Mouse (Mus musculus) inflammation-experienced regulatory T-cells, adult 6 months (primary cell): Measurements from ENCODE around the gene Cdiptos. TPM values are rescaled to one million over a fixed set of nuclear protein-coding genes. Genes with fewer than 3 reads are reported as not detected.

Experiments used
- ATAC-seq: one replicate; pipeline ENCODE4 v1.8.0; 2017
- polyA plus RNA-seq, 3 experiments: library from polyadenylated mRNA; unstranded; fragments of 100-300 nt; shearing (Covaris generic); gene quantifications; one replicate each; pipeline ENCODE4 v1.2.1; 2017

The Cdiptos gene
- 1 to 10 TPM in 2 of 3 experiments, under 1 TPM in 1; 0.91 to 1.8 (median 1.3) TPM for polyA plus RNA-seq

DNA sequence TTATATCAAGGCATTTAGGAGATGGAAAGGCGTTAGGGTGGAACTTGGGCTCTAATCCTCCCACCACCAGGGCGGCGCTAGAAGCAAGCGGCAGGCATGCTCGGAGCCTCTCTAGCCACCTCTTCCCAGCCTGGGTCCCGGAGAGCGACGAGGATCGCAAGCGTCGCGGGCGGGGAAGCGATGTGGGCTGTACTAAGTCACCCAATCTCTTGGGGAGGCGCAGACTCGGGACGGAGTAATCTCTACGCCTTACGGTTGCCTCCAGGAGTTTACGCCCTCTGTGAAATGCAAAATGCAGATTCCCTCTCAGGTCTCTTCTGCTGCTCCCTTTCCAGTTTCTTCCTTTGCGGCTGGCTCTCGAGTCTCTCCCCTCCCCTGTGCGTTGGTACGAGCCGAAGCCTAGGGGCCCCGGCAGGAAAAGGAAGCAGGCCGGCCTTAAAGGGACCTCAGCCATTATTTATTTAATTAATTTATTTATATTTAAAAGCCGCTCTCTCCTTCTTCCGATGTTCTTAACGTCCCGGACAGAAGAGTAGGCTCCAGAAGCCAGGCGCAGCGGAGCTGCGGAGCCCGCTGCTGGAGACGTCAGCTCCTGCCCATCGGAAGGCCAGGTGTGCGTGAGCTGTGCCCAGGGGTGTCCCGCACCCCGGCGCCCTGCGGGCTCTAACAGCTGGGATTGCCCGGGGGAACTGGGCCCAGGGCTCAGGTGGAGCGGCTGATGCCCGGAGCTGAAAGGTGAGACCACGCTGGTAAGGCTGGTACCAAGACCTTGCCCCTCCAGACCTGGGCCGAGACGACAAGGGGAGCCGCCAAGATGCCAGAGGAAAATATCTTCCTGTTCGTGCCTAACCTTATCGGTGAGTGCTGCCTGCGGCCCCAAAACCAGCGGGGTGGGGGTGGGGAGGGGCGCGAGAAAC lies at the start of gene Cdiptos:
Cdiptos (minus strand) TSS at position 149 of the 917 bp plus-strand sequence.
- peak; percentile 98 for ATAC-seq

DNA sequence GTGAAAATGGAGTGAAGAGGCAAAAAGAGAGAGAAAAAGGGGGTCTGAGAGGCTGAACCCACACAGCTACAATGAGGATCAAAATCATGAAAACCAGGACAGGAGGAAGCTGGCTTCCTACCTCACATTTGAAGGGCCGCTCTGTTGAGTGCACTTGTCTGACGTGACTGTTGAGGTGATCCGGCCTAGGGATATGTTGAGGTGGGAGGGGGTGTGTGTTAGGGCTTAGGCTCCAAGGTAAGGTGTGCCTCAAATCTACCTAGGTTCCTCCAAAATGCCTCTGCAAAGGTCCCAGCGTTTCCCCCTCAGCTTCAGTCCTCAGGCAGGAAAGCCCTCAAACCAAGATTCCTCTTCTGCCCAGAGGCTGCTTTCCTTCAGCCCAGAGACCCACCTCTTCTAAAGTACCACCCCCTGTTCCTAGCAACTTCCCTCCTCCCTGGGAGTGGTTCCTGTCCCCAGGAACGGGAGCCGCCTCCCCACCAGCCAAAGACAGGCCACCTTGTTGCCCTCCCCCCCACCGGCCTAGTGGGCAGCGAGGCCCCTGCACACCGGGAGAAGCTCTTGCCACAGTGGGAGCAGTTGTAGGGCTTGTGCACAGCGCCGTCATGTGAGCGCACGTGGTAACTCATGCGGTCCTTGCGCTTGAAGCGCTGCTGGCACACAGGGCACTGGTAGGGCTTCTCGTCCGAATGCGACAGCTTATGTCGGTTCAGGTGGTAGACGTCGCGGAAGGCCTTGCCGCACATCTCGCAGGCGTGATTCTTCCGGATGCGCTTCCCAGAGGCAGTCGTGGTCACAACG lies 49.1 kb upstream of the Cdiptos start:
- peak; percentile 31 for ATAC-seq

DNA sequence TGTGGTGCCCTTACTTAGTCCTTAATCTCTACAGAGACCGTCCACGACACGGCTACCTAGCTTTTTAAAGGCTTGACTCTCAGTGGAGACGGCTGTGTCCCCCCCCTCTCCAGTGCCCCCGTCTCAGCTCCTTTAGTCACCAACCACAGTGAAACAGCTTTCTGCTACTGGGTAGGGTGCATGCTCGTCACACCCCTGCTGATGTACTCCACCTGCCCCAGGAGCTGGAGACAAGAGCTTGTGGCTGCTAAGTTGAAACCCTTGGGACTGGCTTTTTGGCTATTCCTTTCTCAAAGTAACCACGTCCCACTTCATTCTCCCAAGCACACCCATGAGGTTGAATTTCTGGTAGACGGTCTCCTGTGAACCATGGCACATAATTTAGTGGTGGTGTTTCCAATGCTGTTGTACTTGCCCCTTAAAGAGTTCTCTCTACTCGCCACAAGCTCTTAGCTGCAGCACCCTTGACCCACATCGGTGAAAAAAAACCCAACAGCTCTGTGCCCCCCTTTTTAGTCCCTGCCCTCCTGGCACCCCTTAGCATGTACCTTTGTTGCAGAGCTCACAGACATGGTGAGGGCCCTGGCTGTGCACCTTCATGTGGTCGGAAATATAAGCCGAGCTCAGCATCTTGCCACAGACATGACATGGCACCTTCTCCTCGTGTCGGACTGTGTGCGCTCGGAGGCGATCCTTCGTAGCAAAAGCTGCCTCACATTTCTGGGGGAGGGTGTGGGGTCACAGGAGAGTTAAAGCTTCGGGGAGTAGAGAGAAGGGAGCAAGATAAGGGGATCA lies 48.2 kb upstream of the Cdiptos start:
- ATAC-seq, result no peak

DNA sequence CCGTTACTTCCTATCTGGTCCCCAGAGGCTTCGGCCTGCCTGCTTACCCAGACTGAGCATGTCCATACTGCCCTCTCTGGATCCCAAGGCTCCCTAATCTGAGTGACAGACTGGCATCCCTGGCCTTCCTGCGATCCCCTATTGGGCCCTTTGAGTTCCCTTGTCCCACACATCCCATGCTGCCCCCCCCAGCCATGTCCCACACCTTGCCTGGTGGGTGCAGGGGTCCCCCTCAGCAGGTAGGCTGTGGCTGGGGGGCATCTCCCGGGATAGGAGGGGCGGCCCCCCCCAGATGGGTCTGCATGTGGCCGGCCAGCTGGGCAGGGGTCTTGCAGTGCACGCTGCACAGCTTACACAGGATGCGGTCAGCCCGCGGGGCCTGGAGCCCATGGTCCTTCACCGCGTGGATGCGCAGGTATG lies 47.4 kb upstream of the Cdiptos start:
- no peak for ATAC-seq

DNA sequence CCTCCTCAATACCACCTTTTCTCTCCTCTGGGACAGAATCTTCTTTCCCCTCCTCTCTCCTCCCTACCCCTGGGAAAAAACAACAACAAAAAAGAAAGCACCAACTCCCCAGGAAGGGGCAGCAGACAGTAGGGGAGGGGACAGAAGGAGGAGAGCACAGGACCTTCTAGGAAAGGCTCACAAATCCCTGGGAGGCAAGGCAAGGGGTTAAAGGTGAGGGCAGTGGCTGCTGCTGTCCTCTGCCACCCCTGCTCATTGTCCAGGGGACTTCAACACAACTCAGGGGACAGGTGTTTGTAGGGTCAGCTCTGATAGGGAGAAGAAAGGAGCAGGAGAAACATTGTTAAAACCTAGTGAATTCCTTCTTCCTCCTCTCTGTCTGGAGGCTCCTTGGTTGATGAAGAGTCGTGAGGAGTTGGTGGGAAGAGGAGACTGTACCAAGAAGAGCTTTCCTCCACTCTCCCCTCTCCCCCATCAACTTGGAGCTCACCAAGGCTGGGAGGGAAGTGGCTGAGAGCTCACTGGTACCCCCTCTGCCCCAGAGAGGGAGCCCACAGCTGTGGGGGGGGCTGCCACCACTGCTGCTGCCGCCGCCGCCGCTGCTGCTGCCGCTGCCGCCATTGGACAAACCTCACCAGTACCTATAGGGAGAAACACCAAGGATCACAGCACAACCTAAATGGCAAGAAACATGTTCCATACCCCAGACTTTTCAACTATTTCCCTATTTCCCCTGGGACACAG lies 46.8 kb upstream of the Cdiptos start:
- no peak for ATAC-seq

DNA sequence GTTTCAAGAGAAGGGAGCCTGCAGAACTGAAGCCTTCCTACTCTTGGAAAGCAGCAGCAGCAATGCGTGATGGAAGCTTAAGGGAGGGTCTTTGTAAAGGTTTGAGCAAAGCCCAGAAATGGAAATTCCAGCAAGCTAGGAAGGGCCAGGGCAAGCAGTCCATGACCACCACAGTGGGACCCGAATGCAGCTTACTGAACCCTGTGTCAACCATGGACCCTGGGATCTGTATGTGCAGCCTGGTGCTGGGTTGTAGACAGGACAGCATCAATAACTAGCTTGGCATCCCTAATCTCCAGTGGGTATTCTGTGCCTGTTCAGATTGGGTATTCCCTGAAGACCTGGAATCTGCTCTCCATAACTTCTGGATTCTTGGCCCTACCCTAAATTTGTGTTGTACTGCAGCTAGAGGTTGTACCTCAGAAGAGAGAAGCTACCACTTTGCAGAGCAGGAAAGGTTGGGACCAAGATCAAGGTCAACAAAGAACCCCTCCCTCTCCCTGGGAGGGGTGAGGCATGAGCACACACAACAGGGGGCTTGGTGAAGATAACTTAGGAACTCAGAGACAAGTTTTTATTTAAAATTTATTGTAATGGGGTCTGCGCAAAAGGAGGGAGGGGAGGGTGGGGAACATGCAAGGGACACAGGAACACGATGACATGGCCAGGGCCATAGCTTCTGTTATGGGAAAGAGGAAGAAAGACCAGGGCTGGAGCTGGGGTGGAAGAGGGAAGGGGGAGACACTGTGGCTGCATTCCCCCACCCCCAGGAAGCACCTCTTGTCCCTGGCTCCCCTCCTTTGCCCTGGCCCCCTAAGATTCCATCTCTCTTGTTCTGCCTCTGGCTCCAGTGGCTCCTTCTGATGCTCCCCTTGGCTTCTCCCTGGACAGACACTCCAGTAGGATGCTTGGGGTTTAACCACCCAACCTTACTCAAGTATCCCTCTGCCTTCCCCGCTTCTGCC lies 45.9 kb upstream of the Cdiptos start:
- no peak for ATAC-seq

DNA sequence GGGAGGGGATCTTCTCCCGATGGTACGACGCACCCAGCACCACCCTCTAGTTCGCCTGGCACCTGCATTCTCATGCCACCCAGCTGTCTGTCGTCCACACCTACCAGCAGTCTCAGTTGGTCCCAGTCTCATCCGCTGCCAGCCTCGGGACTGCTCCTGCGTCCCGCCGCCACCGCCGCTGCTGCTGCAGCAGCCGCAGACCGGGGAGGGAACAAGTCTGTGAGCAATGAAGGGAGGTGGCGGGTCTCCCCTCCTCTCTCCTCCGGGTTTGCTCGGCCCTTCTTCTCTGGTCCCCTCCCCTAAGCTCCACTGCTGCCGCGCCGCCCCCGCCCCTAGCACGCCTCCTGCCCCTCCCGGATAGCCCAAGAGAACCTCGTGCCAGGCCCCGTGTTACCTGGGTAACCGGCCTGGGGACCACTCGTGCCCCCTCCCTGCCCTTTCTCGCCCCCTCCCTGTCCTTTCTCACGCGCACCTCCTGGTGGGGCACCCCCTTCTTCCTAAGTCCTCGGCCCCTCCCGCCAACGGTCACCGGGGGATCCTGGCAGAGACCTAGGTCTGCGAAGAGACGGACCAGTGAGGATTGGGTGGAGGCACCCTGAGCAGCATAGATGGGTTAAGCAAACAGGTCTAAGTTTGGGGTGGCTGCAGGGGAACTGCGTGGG lies 45.1 kb upstream of the Cdiptos start, which contains the start of the genes Gm42742 and Prrt2:
Gm42742 (minus strand) TSS at position 197 of the 662 bp plus-strand sequence.
Prrt2 (minus strand) TSS at position 311 of the 662 bp plus-strand sequence.
- peak; percentile 30 for ATAC-seq

DNA sequence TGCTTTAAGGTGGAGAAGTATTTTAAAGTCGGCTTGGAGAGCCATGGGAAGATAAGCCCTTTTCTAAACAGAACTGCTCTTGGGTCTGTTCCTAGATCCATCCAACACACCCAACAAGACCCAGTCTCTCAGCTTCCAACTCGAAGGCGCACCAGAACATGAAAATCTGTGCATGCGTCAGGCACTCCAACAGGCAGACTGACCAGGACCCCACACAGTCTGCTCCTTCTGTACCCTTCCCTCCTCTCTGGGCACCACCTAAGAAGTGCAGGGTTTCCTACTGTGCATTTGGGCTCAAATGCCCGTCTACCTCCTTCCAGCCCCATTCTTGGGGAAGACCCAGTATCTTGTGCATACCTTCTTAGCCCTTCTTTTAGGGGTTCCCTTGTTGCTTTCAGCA lies 44.6 kb upstream of the Cdiptos start:
- no peak for ATAC-seq

DNA sequence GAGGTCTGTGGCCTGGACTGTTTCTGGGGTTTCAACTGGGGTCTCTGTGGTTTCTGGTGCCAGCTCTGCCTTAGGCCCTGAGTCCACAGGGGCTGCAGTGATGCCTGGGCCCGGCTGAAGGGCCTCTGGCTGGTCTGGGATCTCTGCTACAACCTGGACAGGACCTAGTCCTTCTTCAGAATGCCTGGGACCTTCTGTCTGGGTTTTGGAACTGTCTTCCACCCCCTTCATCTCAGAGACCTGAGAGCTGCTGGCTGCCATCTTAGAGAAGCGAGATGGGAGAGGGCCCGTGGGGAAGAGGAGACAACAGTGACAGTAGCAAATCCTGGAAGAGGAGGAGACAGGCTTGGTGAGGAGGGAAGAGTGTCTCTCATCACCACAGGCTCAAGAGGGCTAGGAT lies 44.1 kb upstream of the Cdiptos start:
- no peak for ATAC-seq

DNA sequence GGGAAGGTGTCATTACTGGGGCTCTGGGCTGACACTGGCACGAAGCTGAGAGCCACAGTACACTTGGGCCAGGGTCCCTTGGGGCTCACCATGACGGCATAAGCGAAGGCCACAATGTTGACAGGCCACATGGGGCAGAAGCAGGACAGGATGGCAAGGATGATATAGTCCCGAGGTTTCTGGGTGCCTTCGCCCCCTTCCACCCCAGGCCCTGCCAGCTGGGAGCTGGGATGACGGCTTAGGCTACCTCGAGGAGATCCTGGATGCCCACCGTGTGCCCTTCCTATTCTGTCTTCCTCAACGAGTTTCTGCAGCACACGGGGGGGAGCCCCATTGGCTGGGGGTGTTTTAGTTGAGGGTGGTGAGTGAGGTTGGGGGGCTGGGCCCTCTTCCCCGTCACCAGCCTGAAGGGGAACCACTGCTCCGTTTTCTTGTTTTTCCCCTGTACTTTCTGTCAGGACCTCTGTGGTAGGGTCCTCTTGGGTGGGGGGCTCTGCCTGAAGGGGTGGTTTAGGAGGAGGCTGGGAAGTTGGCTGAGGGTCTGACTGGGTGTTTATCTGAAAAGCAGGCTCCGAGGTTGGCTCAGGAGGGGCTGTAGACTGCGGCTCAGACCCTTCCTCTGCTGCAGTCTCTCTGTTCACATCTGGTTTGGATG lies 43.5 kb upstream of the Cdiptos start:
- ATAC-seq, result no peak

DNA sequence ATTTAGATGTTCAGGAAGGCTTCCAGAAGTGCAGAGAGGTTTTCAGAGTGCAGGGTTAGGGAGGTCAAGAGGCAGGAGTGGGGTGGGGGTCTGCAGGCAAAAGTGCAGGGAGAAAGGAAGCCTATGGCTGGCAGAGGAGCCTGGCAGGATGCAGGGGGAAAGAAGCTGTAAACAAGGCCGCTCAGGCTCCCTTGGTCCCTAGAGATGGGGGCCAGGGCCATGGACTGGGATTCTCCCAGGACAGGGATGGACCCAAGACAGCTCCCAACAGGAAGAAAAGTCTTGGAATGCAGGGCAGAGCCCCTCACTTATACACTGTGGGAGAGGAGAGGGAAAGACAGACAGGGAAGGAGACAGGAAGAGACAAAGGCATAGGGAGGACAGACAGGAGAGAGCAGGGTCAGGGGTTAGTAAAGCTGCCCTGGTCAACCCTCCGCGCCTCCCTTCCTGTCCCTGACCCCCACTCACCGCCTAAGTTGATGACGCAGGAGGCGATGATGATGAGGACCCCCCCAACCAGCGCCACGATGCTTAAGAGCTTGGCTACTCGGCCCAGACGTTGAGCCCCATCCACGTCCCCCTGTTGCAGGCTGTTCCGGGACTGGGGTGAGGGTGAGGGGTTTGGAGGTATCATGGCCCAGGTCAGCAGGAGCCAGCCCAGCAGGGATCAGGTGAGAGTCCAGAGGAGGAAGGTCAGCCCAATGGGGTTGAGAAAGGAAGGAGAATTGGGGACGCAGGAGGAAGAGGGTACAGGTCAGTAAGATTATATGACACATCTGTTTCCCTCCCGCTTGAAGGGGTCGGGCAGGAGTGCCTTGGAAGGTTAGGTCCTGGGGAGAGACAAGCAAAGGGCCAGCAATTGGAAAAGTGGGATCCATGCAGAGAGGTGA lies 42.8 kb upstream of the Cdiptos start:
- ATAC-seq, result no peak

DNA sequence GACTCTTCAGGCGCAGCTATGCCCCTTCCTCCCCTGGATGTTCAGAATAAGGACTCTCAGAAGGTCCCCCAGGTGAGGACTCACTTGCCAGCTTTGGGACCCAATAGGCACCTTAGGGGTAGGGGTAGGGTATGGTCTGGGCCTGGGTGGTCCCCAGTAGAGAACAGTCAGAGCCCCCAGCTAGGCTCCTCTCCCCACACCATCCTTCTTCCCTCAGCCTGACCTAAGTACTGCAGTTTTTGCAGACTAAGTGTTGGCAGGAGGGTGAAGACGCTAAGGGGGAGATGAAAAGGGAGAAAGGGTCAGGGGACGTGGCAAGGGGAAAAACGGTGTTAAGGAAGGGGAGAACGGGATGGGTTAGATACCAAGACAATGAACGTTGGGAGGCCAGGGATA lies 42.0 kb upstream of the Cdiptos start:
- no peak for ATAC-seq

DNA sequence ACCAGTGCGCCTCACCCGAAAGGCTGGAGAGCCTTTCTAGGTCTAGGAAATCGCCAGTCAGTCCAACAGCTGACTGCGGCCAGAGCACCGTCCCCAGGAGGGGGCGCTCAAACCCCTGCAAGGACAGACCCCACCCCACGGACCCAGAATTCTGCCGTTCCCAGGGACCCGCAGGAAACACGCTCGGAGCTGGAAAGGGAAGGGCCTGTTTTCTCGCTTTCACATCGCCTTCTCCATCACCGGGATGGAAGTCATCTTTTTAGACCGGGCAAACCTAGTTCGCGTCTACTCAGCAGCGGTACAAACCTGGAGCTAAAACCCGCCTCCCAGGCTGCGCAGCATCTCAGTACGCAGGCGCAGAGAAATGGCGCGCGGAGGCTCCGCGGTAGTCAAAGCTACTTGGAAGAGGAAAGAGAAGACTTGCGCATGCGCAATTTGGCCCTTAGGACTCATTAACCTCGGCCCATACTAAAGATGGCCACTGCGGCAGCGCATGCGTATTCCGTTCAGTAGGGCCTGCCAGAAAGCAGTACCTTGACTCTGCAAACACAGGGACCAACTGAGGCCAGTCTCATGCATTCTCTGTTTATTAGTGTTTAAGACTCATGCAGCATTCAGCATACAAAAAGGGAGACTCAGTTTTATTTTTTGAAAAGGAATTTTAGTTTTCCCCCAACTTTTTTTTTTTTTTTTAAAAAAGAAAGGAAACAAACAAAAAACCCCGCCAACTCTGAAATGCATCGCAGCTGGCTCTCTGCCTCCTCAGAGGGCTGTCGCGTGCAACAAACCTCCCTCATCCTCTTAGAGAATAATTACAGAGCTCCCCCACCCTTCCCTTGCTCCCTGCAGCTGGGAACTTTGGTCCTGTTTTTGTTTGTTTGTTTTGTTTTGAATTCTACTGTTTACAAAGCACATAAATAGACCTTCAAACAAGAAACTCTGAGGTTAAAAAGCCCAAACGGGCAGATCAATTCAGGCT lies 41.4 kb upstream of the Cdiptos start, which contains the start of gene Pagr1a:
Pagr1a (minus strand) TSS at position 382 of the 979 bp plus-strand sequence.
- ATAC-seq, result peak; percentile 71

DNA sequence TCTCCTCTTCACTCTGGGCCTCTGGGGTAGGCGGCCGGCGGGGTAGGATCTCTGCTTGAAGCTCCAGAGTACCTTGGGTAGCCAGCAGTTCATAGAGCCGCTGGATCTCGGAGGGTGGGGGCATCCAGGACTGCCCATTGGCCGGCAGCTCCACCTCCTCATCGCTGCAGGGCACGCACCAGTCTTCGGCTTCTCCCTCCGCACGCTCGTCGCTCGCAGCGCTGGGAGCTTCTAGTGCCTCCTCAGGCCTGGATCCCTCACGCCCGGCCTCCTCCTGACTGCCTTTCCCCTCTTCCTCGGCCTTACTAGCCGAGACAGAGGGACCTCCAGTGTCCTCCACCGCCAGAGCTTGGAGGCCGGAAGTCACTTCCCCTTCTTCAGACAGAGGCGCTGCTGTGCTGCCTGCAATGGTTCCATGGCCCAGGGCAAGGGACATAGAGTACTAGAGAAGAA lies 40.6 kb upstream of the Cdiptos start:
- ATAC-seq, result peak; percentile 60

DNA sequence TGATC lies 40.4 kb upstream of the Cdiptos start, which contains the start of gene Pagr1b:
Pagr1b (minus strand) TSS at position 4 of the 5 bp plus-strand sequence.
- no peak for ATAC-seq

DNA sequence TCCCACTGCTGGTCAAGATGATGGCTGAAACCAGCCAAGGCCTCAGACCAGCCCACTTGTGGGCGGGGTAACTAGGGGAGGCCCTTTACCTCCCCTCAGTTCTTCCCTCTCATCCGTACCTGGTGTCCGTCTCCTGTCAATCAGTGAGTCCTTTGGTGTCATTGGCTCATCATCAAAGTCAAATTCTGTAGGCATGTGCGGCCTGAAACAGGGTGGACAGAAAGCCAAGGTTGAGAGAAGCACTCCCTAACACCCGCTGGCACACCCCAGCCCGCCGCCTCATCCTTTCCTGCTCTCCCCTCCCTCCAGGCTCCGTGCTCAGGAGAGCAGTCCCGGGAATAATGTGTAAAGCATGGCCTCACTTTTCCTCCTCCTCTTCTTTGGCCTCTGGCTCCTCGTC lies 40.2 kb upstream of the Cdiptos start:
- no peak for ATAC-seq

DNA sequence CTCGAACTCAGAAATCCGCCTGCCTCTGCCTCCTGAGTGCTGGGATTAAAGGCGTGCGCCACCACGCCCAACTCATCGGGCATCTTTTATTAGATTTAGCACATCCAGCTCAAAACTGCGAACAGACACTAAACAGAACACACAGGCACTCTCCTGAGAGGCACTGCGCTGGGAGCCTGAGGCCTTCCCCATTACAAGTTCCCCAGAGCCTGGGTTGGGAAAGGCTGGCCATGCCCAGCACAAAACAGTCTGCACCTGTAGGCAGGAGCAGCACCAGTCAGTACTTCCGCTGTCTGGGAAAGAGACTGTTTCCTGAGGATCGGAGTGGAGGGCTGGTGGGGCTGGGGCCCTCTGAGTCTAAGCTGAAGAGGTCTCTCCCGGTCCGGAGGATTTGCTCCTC lies 39.1 kb upstream of the Cdiptos start:
- no peak for ATAC-seq

DNA sequence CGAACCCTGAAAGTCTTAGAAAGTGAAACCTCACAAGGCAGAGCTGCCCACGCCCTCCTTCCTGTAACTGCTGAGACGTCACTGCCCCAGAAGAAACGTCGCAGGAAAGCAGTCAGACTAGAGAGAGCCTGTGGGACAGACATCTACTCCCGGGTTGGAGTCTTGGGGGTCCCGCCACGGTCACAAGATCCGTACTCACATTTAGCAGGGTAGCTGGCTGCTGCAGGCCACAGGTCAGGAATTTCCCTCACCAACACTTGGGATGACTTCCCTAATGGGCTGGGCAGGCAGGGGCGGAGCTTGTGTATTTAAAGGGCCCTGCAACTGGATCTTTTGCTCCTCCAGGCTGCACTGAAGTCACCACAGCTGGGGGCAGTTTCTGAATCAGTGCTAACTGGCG lies 38.4 kb upstream of the Cdiptos start, which contains the start of gene Mvp:
Mvp (minus strand) TSS at position 302 of the 400 bp plus-strand sequence.
- peak; percentile 70 for ATAC-seq
